Mouse (Mus musculus): ENCODE data around the gene Gbp3.
"Not testable (repeated sequence)": the region's sequence is repeated elsewhere in the genome, so short reads cannot be mapped to it uniquely, and the experiment has no call there.

Gbp3 gene

GRCm38 (mm10) chr3:142559632-142560228 lies at the start of gene Gbp3:
Gene Gbp3 (plus strand): TSS chr3:142560026.
- peak; percentile 33 for DNase-seq

GRCm38 (mm10) chr3:142528116-142528515 lies 31.7 kb upstream of the Gbp3 start:
- DNase-seq, result no peak

- DNase-seq, result no peak
Measured at GRCm38 (mm10) chr3:142529597-142529996, 30.2 kb upstream of the Gbp3 start.

GRCm38 (mm10) chr3:142530087-142530953 lies 29.5 kb upstream of the Gbp3 start, which contains the start of gene Gbp7:
Gene Gbp7 (plus strand): TSS chr3:142530342.
- DNase-seq, result peak; percentile 61

- DNase-seq, result no peak
Measured at GRCm38 (mm10) chr3:142531595-142531994, 28.2 kb upstream of the Gbp3 start.

GRCm38 (mm10) chr3:142533185-142533584 lies 26.6 kb upstream of the Gbp3 start:
- no peak for DNase-seq

GRCm38 (mm10) chr3:142535667-142536066 lies 24.2 kb upstream of the Gbp3 start:
- no peak for DNase-seq

GRCm38 (mm10) chr3:142541391-142541790 lies 18.4 kb upstream of the Gbp3 start:
- DNase-seq, result no peak

- DNase-seq, result not testable (repeated sequence)
Measured at GRCm38 (mm10) chr3:142542776-142543175, 17.1 kb upstream of the Gbp3 start.

- no peak for DNase-seq
Measured at GRCm38 (mm10) chr3:142546690-142547089, 13.1 kb upstream of the Gbp3 start.

GRCm38 (mm10) chr3:142550052-142550676 lies 9.7 kb upstream of the Gbp3 start:
- no peak for DNase-seq

- DNase-seq, result no peak
Measured at GRCm38 (mm10) chr3:142554601-142555000, 5.2 kb upstream of the Gbp3 start.

- DNase-seq, result no peak
Measured at GRCm38 (mm10) chr3:142555623-142556022, 4.2 kb upstream of the Gbp3 start.

GRCm38 (mm10) chr3:142560296-142560948 lies 596 bp downstream of the Gbp3 start:
- DNase-seq, result peak; percentile 92

GRCm38 (mm10) chr3:142561045-142561646 lies 1.3 kb downstream of the Gbp3 start:
- peak; percentile 15 for DNase-seq

GRCm38 (mm10) chr3:142561666-142562065 lies 1.8 kb downstream of the Gbp3 start:
- no peak for DNase-seq

- not testable (repeated sequence) for DNase-seq
Measured at GRCm38 (mm10) chr3:142567490-142567889, 7.7 kb downstream of the Gbp3 start.

GRCm38 (mm10) chr3:142570738-142571137 lies 10.9 kb downstream of the Gbp3 start:
- no peak for DNase-seq

GRCm38 (mm10) chr3:142577108-142577507 lies 17.3 kb downstream of the Gbp3 start:
- no peak for DNase-seq

GRCm38 (mm10) chr3:142578342-142578741 lies 18.5 kb downstream of the Gbp3 start:
- no peak for DNase-seq

GRCm38 (mm10) chr3:142583067-142583466 lies 23.2 kb downstream of the Gbp3 start:
- DNase-seq, result no peak

- no peak for DNase-seq
Measured at GRCm38 (mm10) chr3:142587386-142587785, 27.6 kb downstream of the Gbp3 start.

- DNase-seq, result no peak
Measured at GRCm38 (mm10) chr3:142588888-142589287, 29.1 kb downstream of the Gbp3 start.
